Mouse (Mus musculus): ENCODE results near the gene P2rx4. TPM values are rescaled to one million over a fixed set of nuclear protein-coding genes. Genes with fewer than 3 reads are reported as not detected.

P2rx4 gene
- polyA plus RNA-seq, 2 experiments, result 12.2 to 19.9 TPM

GRCm38 (mm10) chr5:122730776-122731175, 23.4 kb downstream of the P2rx4 start:
- TF ChIP-seq EP300 (IDR thresholded peaks at IDR 0.05; ENCODE audit: low read depth) (no peak), CTCF (IDR thresholded peaks at IDR 0.05; ENCODE audit: low read depth) (no peak)
- no peak overlapping the region for H3K4me2 ChIP-seq (ENCODE audit: low read depth)
- H3K36me3 ChIP-seq (replicated peaks; ENCODE audit: control insufficient read depth, insufficient read depth, low read depth), result no peaks in the 10 kb centered on the region
- ATAC-seq (ENCODE audit: insufficient read depth) (no peak), DNase-seq (ENCODE audit: low read depth in 3 of 3, low spot score in 3 of 3) (no peak)
- peaks cover 0 to 14% of the 10 kb centered on the region in 2 experiments for H3K4me1 ChIP-seq (replicated peaks; ENCODE audit: control insufficient read depth in 2 of 2, insufficient read depth in 2 of 2, low read length in 1 of 2)
- H3K9ac ChIP-seq (replicated peaks), result no peak overlapping the region
- H3K9me3 ChIP-seq (ENCODE audit: control insufficient read depth, low read length), result no peaks in the 10 kb centered on the region
- WGBS (ENCODE audit: insufficient replicate concordance), result 67% methylated on average over 10 of the region's 10 CpGs
- H3K4me3 ChIP-seq (ENCODE audit: insufficient read depth in 1 of 2, low read depth in 2 of 2, low read length in 2 of 2), result no peak overlapping the region
- no peaks in the 10 kb centered on the region for H3K27me3 ChIP-seq (ENCODE audit: control insufficient read depth, insufficient read depth, low read length)
- no peak overlapping the region for H3K27ac ChIP-seq

GRCm38 (mm10) chr5:122731321-122731720, 24.0 kb downstream of the P2rx4 start:
- Histone ChIP-seq H3K4me3 (ENCODE audit: insufficient read depth in 1 of 2, low read depth in 2 of 2, low read length in 2 of 2) (no peak overlapping the region), H3K4me1 (replicated peaks; ENCODE audit: control insufficient read depth in 2 of 2, insufficient read depth in 2 of 2, low read length in 1 of 2) (peaks cover 0 to 14% of the 10 kb centered on the region in 2 experiments), H3K9ac (replicated peaks) (no peak overlapping the region), H3K36me3 (replicated peaks; ENCODE audit: control insufficient read depth, insufficient read depth, low read depth) (no peaks in the 10 kb centered on the region), H3K4me2 (ENCODE audit: low read depth) (0 out of 2 replicates have a peak overlapping the region, but pooled peaks have one; percentile 3), H3K27me3 (ENCODE audit: control insufficient read depth, insufficient read depth, low read length) (no peaks in the 10 kb centered on the region), H3K27ac (no peak overlapping the region), H3K9me3 (ENCODE audit: control insufficient read depth, low read length) (no peaks in the 10 kb centered on the region)
- peak; percentile 98 for TF ChIP-seq CTCF (IDR thresholded peaks at IDR 0.05; ENCODE audit: low read depth)
- TF ChIP-seq EP300 (IDR thresholded peaks at IDR 0.05; ENCODE audit: low read depth), result no peak
- DNase-seq (ENCODE audit: low read depth in 3 of 3, low spot score in 3 of 3) (peak; percentile 36 to 47 (median 42)), ATAC-seq (ENCODE audit: insufficient read depth) (no peak)
- WGBS (ENCODE audit: insufficient replicate concordance), result 39% methylated on average over 8 of the region's 8 CpGs

- Histone ChIP-seq H3K27ac (no peak overlapping the region; the same call in 1 of the 2 replicates), H3K36me3 (replicated peaks; ENCODE audit: control insufficient read depth, insufficient read depth, low read depth) (no peaks in the 10 kb centered on the region), H3K4me2 (ENCODE audit: low read depth) (peak overlapping the region; percentile 23; the same call in 1 of the 2 replicates), H3K9me3 (ENCODE audit: control insufficient read depth, low read length) (no peaks in the 10 kb centered on the region), H3K4me1 (replicated peaks; ENCODE audit: control insufficient read depth in 2 of 2, insufficient read depth in 2 of 2, low read length in 1 of 2) (peaks cover 0 to 14% of the 10 kb centered on the region in 2 experiments), H3K27me3 (ENCODE audit: control insufficient read depth, insufficient read depth, low read length) (no peaks in the 10 kb centered on the region), H3K4me3 (ENCODE audit: insufficient read depth in 1 of 2, low read depth in 2 of 2, low read length in 2 of 2) (no peak overlapping the region), H3K9ac (replicated peaks) (no peak overlapping the region)
- no peak for TF ChIP-seq CTCF (IDR thresholded peaks at IDR 0.05; ENCODE audit: low read depth)
- no peak for TF ChIP-seq EP300 (IDR thresholded peaks at IDR 0.05; ENCODE audit: low read depth)
- DNase-seq (ENCODE audit: low read depth in 3 of 3, low spot score in 3 of 3), result no peak
- 13% methylated on average over 15 of the region's 15 CpGs for WGBS (ENCODE audit: insufficient replicate concordance)
- ATAC-seq (ENCODE audit: insufficient read depth), result 0 out of 2 replicates have a peak, but pooled peaks have one; percentile 27
Measured at GRCm38 (mm10) chr5:122731991-122732673, 24.8 kb downstream of the P2rx4 start.

- Histone ChIP-seq H3K9me3 (ENCODE audit: control insufficient read depth, low read length) (no peaks in the 10 kb centered on the region), H3K36me3 (replicated peaks; ENCODE audit: control insufficient read depth, insufficient read depth, low read depth) (no peaks in the 10 kb centered on the region), H3K4me3 (ENCODE audit: insufficient read depth in 1 of 2, low read depth in 2 of 2, low read length in 2 of 2) (no peak overlapping the region), H3K4me1 (replicated peaks; ENCODE audit: control insufficient read depth in 2 of 2, insufficient read depth in 2 of 2, low read length in 1 of 2) (peaks cover 0 to 14% of the 10 kb centered on the region in 2 experiments), H3K4me2 (ENCODE audit: low read depth) (peak overlapping the region; percentile 4; the same call in 1 of the 2 replicates), H3K27me3 (ENCODE audit: control insufficient read depth, insufficient read depth, low read length) (no peaks in the 10 kb centered on the region), H3K27ac (no peak overlapping the region), H3K9ac (replicated peaks) (no peak overlapping the region)
- no peak for ATAC-seq (ENCODE audit: insufficient read depth)
- no peak for DNase-seq (ENCODE audit: low read depth in 3 of 3, low spot score in 3 of 3)
- 31% methylated on average over 17 of the region's 17 CpGs for WGBS (ENCODE audit: insufficient replicate concordance)
- TF ChIP-seq EP300 (IDR thresholded peaks at IDR 0.05; ENCODE audit: low read depth), result no peak
- TF ChIP-seq CTCF (IDR thresholded peaks at IDR 0.05; ENCODE audit: low read depth), result no peak
Measured at GRCm38 (mm10) chr5:122733881-122734280, 26.5 kb downstream of the P2rx4 start.

GRCm38 (mm10) chr5:122735853-122736252, 28.5 kb downstream of the P2rx4 start:
- Histone ChIP-seq H3K4me1 (replicated peaks; ENCODE audit: control insufficient read depth in 2 of 2, insufficient read depth in 2 of 2, low read length in 1 of 2) (peaks cover 0 to 14% of the 10 kb centered on the region in 2 experiments), H3K36me3 (replicated peaks; ENCODE audit: control insufficient read depth, insufficient read depth, low read depth) (no peaks in the 10 kb centered on the region), H3K4me2 (ENCODE audit: low read depth) (no peak overlapping the region), H3K27me3 (ENCODE audit: control insufficient read depth, insufficient read depth, low read length) (no peaks in the 10 kb centered on the region), H3K9ac (replicated peaks) (no peak overlapping the region), H3K27ac (no peak overlapping the region), H3K4me3 (ENCODE audit: insufficient read depth in 1 of 2, low read depth in 2 of 2, low read length in 2 of 2) (no peak overlapping the region), H3K9me3 (ENCODE audit: control insufficient read depth, low read length) (no peaks in the 10 kb centered on the region)
- ATAC-seq (ENCODE audit: insufficient read depth) (no peak), DNase-seq (ENCODE audit: low read depth in 3 of 3, low spot score in 3 of 3) (no peak)
- no peak for TF ChIP-seq CTCF (IDR thresholded peaks at IDR 0.05; ENCODE audit: low read depth)
- WGBS (ENCODE audit: insufficient replicate concordance), result 76% methylated on average over 7 of the region's 7 CpGs

Data from liver, embryonic 14.5 days (tissue).